Mouse (Mus musculus) thymus, adult 2 months (tissue): Measurements from ENCODE around the gene Kpna7. TPM values are rescaled to one million over a fixed set of nuclear protein-coding genes. Genes with fewer than 3 reads are reported as not detected.
A peak's percentile ranks its signal among the peaks of the same experiment; 100 is the strongest.

ENCODE experiments used
- DNase-seq: peaks from one replicate; pipeline ENCODE4 v3.0.0; 2021
- H3K27ac ChIP-seq: fragments of 200-500 bp; 2 replicates; pipeline ENCODE4 v1.5.1; 2012; ENCODE audit warnings: low read length, control low read depth; ENCODE audit not compliant: control insufficient read depth, insufficient read depth
- H3K27me3 ChIP-seq: fragments of 200-500 bp; 2 replicates; pipeline ENCODE4 v1.6.1; 2012; ENCODE audit warnings: mild to moderate bottlenecking, low read length, moderate library complexity, mixed read lengths; ENCODE audit not compliant: control insufficient read depth, insufficient read depth
- H3K36me3 ChIP-seq: fragments of 200-500 bp; 2 replicates; pipeline ENCODE4 v1.6.1; 2012; ENCODE audit warnings: mild to moderate bottlenecking, low read length, moderate library complexity; ENCODE audit not compliant: control insufficient read depth, insufficient read depth
- H3K4me1 ChIP-seq: fragments of 200-500 bp; replicated peaks from 2 replicates; pipeline ENCODE4 v1.6.1; 2012; ENCODE audit warnings: low read length; ENCODE audit not compliant: control insufficient read depth, insufficient read depth
- H3K4me3 ChIP-seq: fragments of 200-500 bp; 2 replicates; pipeline ENCODE4 v1.5.1; 2012; ENCODE audit warnings: mild to moderate bottlenecking, low read length, control low read depth, moderate library complexity; ENCODE audit not compliant: control insufficient read depth, insufficient read depth
- CTCF ChIP-seq: fragments of 200-500 bp; IDR thresholded peaks from 2 replicates; pipeline ENCODE4 v1.5.1; 2012; ENCODE audit warnings: mild to moderate bottlenecking, control low read depth, low read length, moderate library complexity, borderline replicate concordance; ENCODE audit not compliant: control insufficient read depth, poor library complexity, insufficient read depth; ENCODE audit errors: extremely low read depth
- POLR2A ChIP-seq: fragments of 200-500 bp; IDR thresholded peaks from 2 replicates; pipeline ENCODE4 v1.6.1; 2012; ENCODE audit warnings: mild to moderate bottlenecking, low read length, control low read depth, moderate library complexity; ENCODE audit not compliant: control insufficient read depth, poor library complexity, insufficient read depth; ENCODE audit errors: extremely low read depth
- WGBS: fragments of 180-500 bp; shearing (Covaris S2); methylation state at CpG from one replicate; pipeline ENCODE4 v1.1.7; 2018; 5-methylcytosine and 5-hydroxymethylcytosine counted together
- polyA plus RNA-seq: library from polyadenylated mRNA; depleted of rRNA; stranded (reverse); fragments of >200 nt; gene quantifications from 2 replicates; pipeline ENCODE4 v1.2.3, GENCODE M21; 2012

The Kpna7 gene
- polyA plus RNA-seq, 1 experiment = 0.27 TPM

DNA sequence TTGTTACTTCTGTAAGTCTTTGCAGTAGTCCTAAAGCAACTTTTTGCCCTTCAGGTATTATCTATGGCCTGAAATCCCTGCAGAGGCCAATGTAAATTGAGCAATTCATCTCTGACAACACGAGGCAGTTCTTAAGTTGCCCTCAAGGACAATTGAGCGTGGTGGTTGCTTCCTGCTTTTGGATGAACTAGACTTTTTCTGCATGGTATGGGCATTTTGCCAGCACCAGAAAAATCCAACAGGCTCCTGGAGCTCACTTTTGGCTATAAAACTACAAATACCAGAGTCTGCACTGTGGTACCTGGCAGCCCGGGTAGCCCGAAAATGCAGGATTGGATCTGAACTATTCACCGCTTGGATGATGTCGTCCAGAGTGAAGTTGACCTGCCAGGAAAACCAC lies 78.2 kb downstream of the Kpna7 start:
- no peak overlapping the region for H3K27ac ChIP-seq
- no peaks in the 10 kb centered on the region for H3K36me3 ChIP-seq
- DNase-seq = no peak
- no peak for TF ChIP-seq CTCF
- TF ChIP-seq POLR2A = no peak
- no peaks in the 10 kb centered on the region for H3K4me1 ChIP-seq
- no peaks in the 10 kb centered on the region for H3K27me3 ChIP-seq
- no peak overlapping the region for H3K4me3 ChIP-seq
- WGBS = 76% methylated on average over 6 of the region's 6 CpGs

DNA sequence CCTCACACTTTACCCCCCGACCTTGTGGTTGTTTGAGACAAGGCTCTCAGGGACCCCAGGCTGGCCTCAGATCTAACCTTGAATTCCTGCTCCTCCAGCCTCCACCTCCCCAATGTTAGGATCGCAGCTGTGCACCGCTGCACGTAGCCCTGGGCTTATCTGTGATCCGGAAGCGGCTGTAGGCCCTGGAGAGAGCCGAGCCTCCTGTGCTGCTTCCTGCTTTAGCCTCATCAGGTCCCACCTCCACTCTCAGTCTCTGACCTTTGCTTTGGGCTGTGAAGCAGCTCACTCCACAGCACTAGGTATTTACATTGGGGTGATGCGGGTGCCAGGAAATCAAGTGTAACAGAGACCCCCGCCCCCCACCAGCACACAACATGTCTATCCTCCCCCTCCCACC lies 79.3 kb downstream of the Kpna7 start:
- TF ChIP-seq POLR2A (no peak), CTCF (no peak)
- WGBS = 89% methylated on average over 9 of the region's 9 CpGs
- H3K27ac ChIP-seq = no peak overlapping the region
- H3K27me3 ChIP-seq = no peaks in the 10 kb centered on the region
- no peak for DNase-seq
- no peaks in the 10 kb centered on the region for H3K36me3 ChIP-seq
- H3K4me3 ChIP-seq = no peak overlapping the region
- H3K4me1 ChIP-seq = no peaks in the 10 kb centered on the region

DNA sequence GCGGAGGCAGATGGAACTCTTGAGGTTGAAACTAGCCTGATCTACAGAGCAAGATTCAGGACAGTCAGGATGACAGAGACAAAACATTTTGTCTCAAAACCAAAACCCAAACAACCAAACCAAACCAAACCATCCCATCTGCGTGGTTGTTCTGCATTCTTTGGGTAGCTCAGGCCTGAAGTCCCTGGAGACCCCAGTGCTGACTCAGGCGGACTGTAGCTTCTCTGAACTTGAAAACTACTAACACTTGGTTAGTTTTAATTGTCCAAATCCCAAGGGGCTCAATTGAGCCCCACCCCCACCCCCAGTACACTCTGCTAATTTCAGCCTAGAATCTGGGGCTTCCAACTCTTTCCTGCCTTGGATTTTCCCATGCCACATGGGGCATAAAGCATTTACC lies 80.5 kb downstream of the Kpna7 start:
- Histone ChIP-seq H3K27ac (no peak overlapping the region), H3K27me3 (no peaks in the 10 kb centered on the region), H3K4me1 (no peaks in the 10 kb centered on the region), H3K4me3 (no peak overlapping the region), H3K36me3 (no peaks in the 10 kb centered on the region)
- no peak for TF ChIP-seq POLR2A
- no peak for TF ChIP-seq CTCF
- 87% methylated on average over 3 of the region's 3 CpGs for WGBS
- DNase-seq = no peak

DNA sequence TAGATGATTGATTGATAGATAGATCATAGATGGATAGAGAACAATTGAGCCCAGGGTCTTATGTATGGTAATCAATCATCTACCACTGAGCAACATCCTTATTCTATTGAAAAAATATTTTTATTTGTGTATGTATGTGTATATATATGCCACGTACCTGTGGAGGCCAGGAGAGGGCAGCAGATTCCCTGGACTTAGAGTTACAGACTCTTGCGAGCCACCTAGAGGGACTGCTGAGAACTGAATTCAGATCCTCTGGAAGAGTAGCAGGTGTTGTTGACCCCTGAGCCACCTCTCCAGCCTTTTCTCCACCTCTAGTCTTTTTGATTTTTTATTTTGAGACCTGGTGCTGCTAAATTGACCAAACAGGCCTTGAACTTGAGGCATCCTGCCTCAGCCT lies 85.3 kb downstream of the Kpna7 start:
- TF ChIP-seq POLR2A (no peak), CTCF (no peak)
- H3K27me3 ChIP-seq = no peaks in the 10 kb centered on the region
- no peaks in the 10 kb centered on the region for H3K36me3 ChIP-seq
- 77% methylated on average over 2 of the region's 2 CpGs for WGBS
- peak; percentile 16 for DNase-seq
- no peak overlapping the region for H3K27ac ChIP-seq
- no peaks in the 10 kb centered on the region for H3K4me1 ChIP-seq
- H3K4me3 ChIP-seq = no peak overlapping the region

DNA sequence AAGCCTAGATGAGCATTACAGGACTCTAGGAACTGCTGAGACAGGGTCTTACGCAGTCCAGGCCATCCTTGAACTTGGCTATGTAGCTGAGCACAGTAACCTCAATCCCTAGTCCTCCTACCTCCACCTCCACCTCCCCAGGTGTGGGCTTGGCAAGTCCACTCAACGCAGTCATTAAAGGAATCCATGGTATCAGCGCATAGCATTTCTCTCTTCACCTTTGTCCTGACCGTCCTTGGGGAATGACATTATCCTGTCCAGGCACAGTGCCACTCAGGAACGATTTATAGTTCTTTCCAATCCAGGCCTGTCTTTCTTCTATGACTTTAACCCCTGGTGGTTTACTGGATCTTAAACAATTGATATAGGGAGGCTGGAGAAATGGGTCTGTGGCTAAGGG lies 93.3 kb downstream of the Kpna7 start:
- Histone ChIP-seq H3K27ac (no peak overlapping the region), H3K27me3 (no peaks in the 10 kb centered on the region), H3K4me3 (no peak overlapping the region), H3K36me3 (no peaks in the 10 kb centered on the region), H3K4me1 (no peaks in the 10 kb centered on the region)
- 86% methylated on average over 5 of the region's 5 CpGs for WGBS
- TF ChIP-seq POLR2A (no peak), CTCF (no peak)
- no peak for DNase-seq

DNA sequence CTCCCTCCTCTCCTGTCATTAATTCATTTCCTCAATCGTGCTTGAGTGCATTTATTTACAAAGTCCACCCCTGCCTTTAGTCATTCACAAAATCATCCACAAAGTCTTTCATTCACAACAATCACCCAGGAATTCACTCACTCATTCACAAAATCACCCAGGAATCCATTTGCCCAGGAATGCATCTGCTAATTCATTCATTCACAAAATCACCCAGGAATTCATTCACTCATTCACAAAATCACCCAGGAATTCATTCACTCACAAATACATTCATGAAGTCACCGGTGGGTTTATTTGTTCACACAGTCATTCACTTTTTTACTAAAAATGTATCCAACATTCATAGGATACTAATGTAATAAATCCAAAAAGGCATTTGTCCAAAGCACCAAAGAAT lies 93.8 kb downstream of the Kpna7 start:
- Histone ChIP-seq H3K36me3 (no peaks in the 10 kb centered on the region), H3K27me3 (no peaks in the 10 kb centered on the region), H3K4me1 (no peaks in the 10 kb centered on the region), H3K27ac (no peak overlapping the region), H3K4me3 (no peak overlapping the region)
- DNase-seq = no peak
- WGBS = 77% methylated on average over 2 of the region's 2 CpGs
- TF ChIP-seq CTCF (no peak), POLR2A (no peak)

DNA sequence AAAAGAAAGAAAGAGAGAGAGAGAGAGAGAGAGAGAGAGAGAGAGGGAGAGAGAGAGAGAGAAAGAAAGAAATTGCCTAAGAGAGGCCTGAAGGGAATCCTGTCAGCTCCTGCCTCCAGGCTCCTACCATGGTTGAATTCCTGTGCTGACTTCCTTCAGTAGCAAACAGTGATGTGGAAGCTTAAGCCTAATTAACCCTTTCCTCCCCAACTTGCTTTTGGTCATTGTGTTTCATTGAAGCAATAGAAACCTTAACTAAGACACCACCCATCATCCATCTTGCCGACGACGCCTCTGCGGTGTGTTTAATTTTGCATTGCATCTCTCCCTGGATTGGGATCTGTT lies 94.8 kb downstream of the Kpna7 start:
- Histone ChIP-seq H3K4me3 (no peak overlapping the region), H3K27me3 (no peaks in the 10 kb centered on the region), H3K36me3 (no peaks in the 10 kb centered on the region), H3K4me1 (no peaks in the 10 kb centered on the region), H3K27ac (no peak overlapping the region)
- DNase-seq = no peak
- TF ChIP-seq CTCF (no peak), POLR2A (no peak)
- 92% methylated on average over 4 of the region's 4 CpGs for WGBS
